Mouse (Mus musculus) heart, embryonic 13.5 days (tissue): Measurements from ENCODE around the gene Adck1. TPM values are rescaled to one million over a fixed set of nuclear protein-coding genes. Genes with fewer than 3 reads are reported as not detected.
A peak's percentile ranks its signal among the peaks of the same experiment; 100 is the strongest.
"Not testable (repeated sequence)": the region's sequence is repeated elsewhere in the genome, so short reads cannot be mapped to it uniquely, and the experiment has no call there.

Experiments
- ATAC-seq: fragments of 200-750 bp; cut with Nextera tagmentation; 2 replicates; pipeline ENCODE4 v1.8.0; 2017; ENCODE audit warnings: moderate TSS enrichment; ENCODE audit not compliant: insufficient number of reproducible peaks, low FRiP score, low TSS enrichment; ENCODE audit errors: extremely low read depth
- H3K27ac ChIP-seq: fragments of 300-500 bp; sonication (generic); replicated peaks from 2 replicates; pipeline ENCODE4 v1.5.1; 2015; ENCODE audit warnings: moderate library complexity, mild to moderate bottlenecking, inconsistent platforms
- H3K27me3 ChIP-seq: fragments of 300-500 bp; sonication (generic); replicated peaks from 2 replicates; pipeline ENCODE4 v1.6.1; 2015; ENCODE audit warnings: mild to moderate bottlenecking, inconsistent platforms
- H3K36me3 ChIP-seq: fragments of 300-500 bp; sonication (generic); 2 replicates; pipeline ENCODE4 v1.6.1; 2015; ENCODE audit warnings: mild to moderate bottlenecking, inconsistent platforms
- H3K4me1 ChIP-seq: fragments of 300-500 bp; sonication (generic); 2 replicates; pipeline ENCODE4 v1.6.1; 2015; ENCODE audit warnings: inconsistent platforms
- H3K4me2 ChIP-seq: fragments of 300-500 bp; sonication (generic); 2 replicates; pipeline ENCODE4 v1.6.1; 2015; ENCODE audit warnings: inconsistent platforms, mild to moderate bottlenecking, moderate library complexity
- H3K4me3 ChIP-seq: fragments of 300-500 bp; sonication (generic); 2 replicates; pipeline ENCODE4 v1.5.1; 2015; ENCODE audit warnings: moderate library complexity, mild to moderate bottlenecking, inconsistent platforms
- H3K9ac ChIP-seq: fragments of 300-500 bp; sonication (generic); 2 replicates; pipeline ENCODE4 v1.6.1; 2015; ENCODE audit warnings: inconsistent platforms, mild to moderate bottlenecking, moderate library complexity
- H3K9me3 ChIP-seq: fragments of 300-500 bp; sonication (generic); 2 replicates; pipeline ENCODE4 v1.6.1; 2016; ENCODE audit warnings: inconsistent platforms
- WGBS: fragments of 180-500 bp; shearing (Covaris S2); methylation state at CpG from one replicate; pipeline ENCODE4 v1.1.7; 2015; ENCODE audit warnings: mixed read lengths; 5-methylcytosine and 5-hydroxymethylcytosine counted together
- polyA plus RNA-seq: library from polyadenylated mRNA; unstranded; fragments of >200 nt; fragmentation: Nextera tagmentation; extraction: Ambion mirVana; gene quantifications from 2 replicates; pipeline ENCODE4 v1.2.1, GENCODE M21; 2015

The Adck1 gene
- polyA plus RNA-seq: 16.0 and 18.9 TPM in 2 replicates

DNA sequence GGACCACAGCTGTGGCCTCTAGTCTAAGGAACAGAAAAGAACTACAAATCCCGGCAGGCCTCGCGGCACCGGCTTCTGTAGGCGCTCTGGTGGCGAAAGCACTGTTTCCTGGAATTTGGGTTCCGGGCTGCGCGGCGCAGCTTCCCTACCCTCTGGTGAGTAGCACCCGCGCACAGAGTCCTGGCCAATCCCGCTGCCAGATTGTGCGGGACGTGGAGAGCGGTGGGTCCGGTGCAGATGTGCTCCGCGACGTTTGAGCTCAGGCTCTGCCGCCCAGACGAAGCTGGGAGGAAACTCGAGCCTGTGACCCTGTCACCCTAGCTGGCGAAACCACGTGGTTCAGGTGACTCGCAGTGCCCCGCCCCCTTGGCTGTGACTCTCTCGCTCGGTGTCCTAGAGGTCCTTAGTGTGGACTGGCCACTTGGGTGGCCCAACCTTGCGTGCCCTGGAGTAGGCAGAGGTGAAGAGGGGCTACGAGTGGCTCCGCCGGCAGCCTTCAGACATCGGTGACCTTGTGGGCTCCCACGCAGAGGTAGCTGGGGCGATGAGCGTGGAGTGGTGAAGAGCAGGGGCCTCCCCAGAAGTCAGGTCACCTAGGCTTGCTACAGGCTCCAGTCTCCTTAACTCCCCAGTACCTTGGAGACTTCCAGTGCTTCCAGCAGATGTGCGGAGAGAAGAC is at the start of gene Adck1:
TSS of gene Adck1 (plus strand) at position 114 of the 679 bp plus-strand sequence.
- Histone ChIP-seq H3K27ac (peak within 1 kb of the TSS; percentile 60), H3K4me1 (peaks cover 12% of the 10 kb centered on the region), H3K9ac (peak within 1 kb of the TSS; percentile 85), H3K36me3 (no peaks in the 10 kb centered on the region), H3K27me3 (no peaks in the 10 kb centered on the region), H3K9me3 (no peaks in the 10 kb centered on the region), H3K4me2 (peak within 1 kb of the TSS; percentile 90), H3K4me3 (peak within 1 kb of the TSS; percentile 81)
- WGBS: under 1% methylated on average over 38 of the region's 38 CpGs
- ATAC-seq: peak; percentile 90

DNA sequence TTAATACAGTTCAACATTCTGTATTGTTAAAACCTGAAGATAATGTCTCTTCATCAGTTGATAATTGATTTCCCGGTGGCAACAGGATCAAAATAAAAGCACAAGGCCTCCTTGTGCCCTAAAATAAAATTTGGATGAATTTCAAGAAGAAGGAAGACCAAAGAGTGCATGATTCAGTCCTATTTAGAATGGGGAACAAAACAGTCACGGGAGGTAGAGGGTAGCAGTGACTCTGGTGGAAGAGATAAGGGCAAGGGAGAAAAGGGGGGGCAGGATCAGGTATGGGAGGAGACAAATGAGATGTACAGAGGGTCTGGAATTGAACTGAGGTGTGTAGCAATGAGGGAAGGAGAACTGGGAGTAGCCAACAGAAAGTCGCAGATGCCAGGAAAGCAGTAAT is 45.8 kb upstream of the Adck1 start:
- no peak overlapping the region for H3K9ac ChIP-seq
- no peak overlapping the region for H3K27ac ChIP-seq
- 57% methylated on average over 3 of the region's 3 CpGs for WGBS
- peaks cover 5% of the 10 kb centered on the region; the same call in 1 of the 2 replicates for H3K9me3 ChIP-seq
- H3K4me3 ChIP-seq: no peak overlapping the region
- H3K27me3 ChIP-seq: no peaks in the 10 kb centered on the region
- no peak for ATAC-seq
- no peaks in the 10 kb centered on the region for H3K36me3 ChIP-seq
- H3K4me1 ChIP-seq: no peaks in the 10 kb centered on the region
- no peak overlapping the region for H3K4me2 ChIP-seq

DNA sequence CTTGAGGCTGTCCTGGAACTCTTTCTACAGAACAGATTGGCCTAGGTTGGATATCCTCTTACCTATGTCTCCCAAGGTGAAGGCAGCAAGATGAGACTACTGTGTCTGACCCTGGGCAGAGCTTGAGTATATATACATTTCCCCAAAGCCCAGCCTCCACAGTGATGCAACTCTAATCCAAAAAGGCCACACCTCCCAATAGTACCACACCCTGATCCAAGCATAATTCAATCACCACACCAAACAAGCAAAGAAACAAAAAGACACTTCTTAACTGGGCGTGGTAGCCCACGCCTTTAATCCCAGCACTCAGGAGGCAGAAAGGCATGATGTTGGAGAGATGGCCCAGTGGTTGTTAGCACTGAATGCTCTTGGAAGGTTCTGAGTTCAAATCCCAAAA is 36.4 kb upstream of the Adck1 start, which contains the start of gene Gm5039:
TSS of gene Gm5039 (minus strand) at position 101 of the 400 bp plus-strand sequence.
- 75% methylated on average over 2 of the region's 2 CpGs for WGBS
- H3K36me3 ChIP-seq, H3K9me3 ChIP-seq, ATAC-seq, H3K9ac ChIP-seq, H3K4me1 ChIP-seq, H3K27ac ChIP-seq, H3K4me2 ChIP-seq, H3K27me3 ChIP-seq, H3K4me3 ChIP-seq: not testable (repeated sequence)

DNA sequence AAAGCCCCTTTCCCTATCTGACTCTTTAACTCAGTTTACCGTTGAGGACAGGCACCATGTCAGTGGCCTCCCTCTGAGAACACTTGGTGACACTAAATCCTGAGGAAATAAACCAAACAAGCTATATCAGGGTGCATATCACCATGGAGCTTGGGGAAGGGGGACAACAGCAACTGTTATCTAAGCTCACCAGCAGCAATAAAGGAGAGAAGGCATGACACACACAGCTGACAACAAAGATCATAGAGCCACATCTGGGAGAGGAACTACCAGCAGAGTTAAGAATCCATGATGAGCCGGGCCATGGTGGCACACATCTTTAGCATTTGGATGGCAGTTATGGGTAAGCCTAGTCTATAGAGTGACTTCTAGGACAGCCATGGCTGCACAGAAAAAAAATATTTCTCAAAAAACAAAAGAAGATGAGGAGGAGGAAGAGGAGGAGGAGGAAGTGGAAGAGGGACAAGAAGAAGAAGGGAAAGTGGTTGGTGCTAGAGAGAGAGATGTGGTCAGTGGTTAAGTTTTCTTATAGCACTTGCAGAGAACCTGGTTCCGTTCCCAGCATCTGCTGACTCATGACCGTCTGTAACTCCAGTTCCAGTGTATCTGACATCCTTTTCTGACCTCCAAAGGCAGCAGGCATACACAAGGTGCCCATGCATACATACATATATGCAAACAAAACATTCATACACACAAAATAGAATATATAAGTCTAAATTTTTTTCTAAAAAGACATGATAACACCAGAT is 23.5 kb upstream of the Adck1 start:
- H3K27me3 ChIP-seq, H3K4me3 ChIP-seq, H3K36me3 ChIP-seq, H3K4me1 ChIP-seq, H3K4me2 ChIP-seq, H3K9me3 ChIP-seq, H3K27ac ChIP-seq, H3K9ac ChIP-seq, ATAC-seq: not testable (repeated sequence)
- WGBS: 50% methylated on average over 4 of the region's 4 CpGs

GRCm38 (mm10) chr12:88341286-88341685 is 19.1 kb upstream of the Adck1 start:
- ATAC-seq, H3K27me3 ChIP-seq, H3K4me2 ChIP-seq, H3K9ac ChIP-seq, H3K36me3 ChIP-seq, H3K4me3 ChIP-seq, H3K4me1 ChIP-seq, H3K27ac ChIP-seq: not testable (repeated sequence)
- H3K9me3 ChIP-seq: peaks cover 11% of the 10 kb centered on the region
- 52% methylated on average over 2 of the region's 2 CpGs for WGBS

DNA sequence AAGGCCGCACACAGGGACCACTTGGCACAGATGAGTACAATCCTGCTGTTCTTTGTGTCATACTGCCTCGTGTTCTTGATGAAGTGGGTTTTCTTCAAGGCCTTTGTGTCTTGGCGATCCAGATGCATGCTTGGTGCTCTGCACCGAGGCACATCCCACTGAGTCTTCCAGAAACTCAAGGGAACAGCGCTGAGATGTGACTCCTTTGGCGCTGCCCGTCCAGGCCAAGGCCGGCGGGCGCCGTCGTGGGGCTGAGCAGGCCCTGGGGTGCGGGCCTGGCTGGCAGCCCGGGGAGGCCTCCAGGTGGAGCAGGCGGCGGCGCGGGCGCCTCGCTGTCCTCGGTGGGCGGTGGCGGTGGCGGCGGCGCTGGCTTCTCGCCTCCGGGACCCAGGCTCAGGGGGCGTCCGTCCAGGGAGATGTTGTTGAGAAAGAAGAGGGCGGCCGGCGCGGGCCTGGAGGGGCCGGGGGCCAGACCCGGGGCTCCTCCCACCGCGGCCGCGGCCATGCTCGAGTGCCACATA is 6.1 kb upstream of the Adck1 start:
- 13% methylated on average over 41 of the region's 41 CpGs for WGBS
- peak overlapping the region; percentile 80 for H3K9ac ChIP-seq
- H3K27ac ChIP-seq: no peak overlapping the region
- peak overlapping the region; percentile 74 for H3K4me2 ChIP-seq
- no peaks in the 10 kb centered on the region for H3K9me3 ChIP-seq
- H3K4me3 ChIP-seq: peak overlapping the region; percentile 54
- ATAC-seq: no peak
- no peaks in the 10 kb centered on the region for H3K36me3 ChIP-seq
- no peaks in the 10 kb centered on the region for H3K4me1 ChIP-seq
- H3K27me3 ChIP-seq: no peaks in the 10 kb centered on the region

DNA sequence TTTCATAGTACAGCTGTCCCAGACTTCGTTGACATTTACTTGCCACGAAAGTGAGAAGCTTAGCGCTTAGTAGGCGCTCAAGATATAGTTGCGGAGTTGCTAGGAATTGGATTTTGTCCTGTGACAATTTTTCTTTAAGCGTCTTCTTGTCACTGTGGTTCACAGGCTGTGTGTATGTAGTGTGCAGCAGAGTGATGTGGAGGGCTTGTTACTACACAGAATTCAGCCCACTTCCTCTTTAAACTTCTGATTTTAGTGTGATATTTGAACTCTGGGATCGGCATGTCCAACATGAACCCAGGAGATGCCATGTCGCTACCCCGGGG is 729 bp downstream of the Adck1 start:
- WGBS: 47% methylated on average over 9 of the region's 9 CpGs
- Histone ChIP-seq H3K4me3 (peak overlapping the region; percentile 81), H3K9ac (peak overlapping the region; percentile 85), H3K27me3 (no peaks in the 10 kb centered on the region), H3K9me3 (no peaks in the 10 kb centered on the region), H3K4me2 (peak overlapping the region; percentile 90), H3K4me1 (peaks cover 12% of the 10 kb centered on the region), H3K27ac (peak overlapping the region; percentile 60), H3K36me3 (no peaks in the 10 kb centered on the region)
- no peak for ATAC-seq

DNA sequence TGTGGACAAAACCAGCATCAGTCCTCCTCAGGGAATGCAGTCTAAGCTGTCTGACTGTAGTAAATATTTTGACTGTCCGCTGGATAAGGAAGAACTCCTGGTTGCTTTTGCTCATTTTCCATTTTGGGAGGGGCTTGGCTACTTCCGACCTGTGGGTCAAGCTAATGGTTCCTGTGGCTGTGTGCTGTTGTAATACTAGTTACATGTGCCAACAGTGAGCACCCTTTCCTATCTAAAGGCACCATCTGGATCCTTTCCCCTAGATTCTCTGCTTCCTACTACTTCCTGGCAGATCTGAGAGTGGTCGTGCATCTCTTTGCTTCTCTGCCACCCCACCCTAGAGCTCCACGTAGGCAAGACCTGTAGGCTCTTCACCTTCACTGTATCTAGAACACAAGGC is 7.3 kb downstream of the Adck1 start:
- H3K9ac ChIP-seq: no peak overlapping the region
- H3K4me1 ChIP-seq: peaks cover 2% of the 10 kb centered on the region; the same call in 1 of the 2 replicates
- H3K4me3 ChIP-seq: no peak overlapping the region
- H3K9me3 ChIP-seq: no peaks in the 10 kb centered on the region
- H3K36me3 ChIP-seq: 0 out of 2 replicates have a peak, but pooled peaks cover 7% of the 10 kb centered on the region
- ATAC-seq: no peak
- H3K27me3 ChIP-seq: no peaks in the 10 kb centered on the region
- no peak overlapping the region for H3K27ac ChIP-seq
- no peak overlapping the region for H3K4me2 ChIP-seq
- 80% methylated on average over 4 of the region's 4 CpGs for WGBS

- 53% methylated on average over 4 of the region's 4 CpGs for WGBS
- ATAC-seq: no peak
- H3K9me3 ChIP-seq: no peaks in the 10 kb centered on the region
- no peak overlapping the region for H3K4me2 ChIP-seq
- H3K4me3 ChIP-seq: no peak overlapping the region
- H3K27me3 ChIP-seq: no peaks in the 10 kb centered on the region
- peaks cover 2% of the 10 kb centered on the region; the same call in 1 of the 2 replicates for H3K4me1 ChIP-seq
- no peak overlapping the region for H3K27ac ChIP-seq
- peaks cover 13% of the 10 kb centered on the region for H3K36me3 ChIP-seq
- no peak overlapping the region for H3K9ac ChIP-seq
Observed at GRCm38 (mm10) chr12:88368618-88369017, 8.3 kb downstream of the Adck1 start.

DNA sequence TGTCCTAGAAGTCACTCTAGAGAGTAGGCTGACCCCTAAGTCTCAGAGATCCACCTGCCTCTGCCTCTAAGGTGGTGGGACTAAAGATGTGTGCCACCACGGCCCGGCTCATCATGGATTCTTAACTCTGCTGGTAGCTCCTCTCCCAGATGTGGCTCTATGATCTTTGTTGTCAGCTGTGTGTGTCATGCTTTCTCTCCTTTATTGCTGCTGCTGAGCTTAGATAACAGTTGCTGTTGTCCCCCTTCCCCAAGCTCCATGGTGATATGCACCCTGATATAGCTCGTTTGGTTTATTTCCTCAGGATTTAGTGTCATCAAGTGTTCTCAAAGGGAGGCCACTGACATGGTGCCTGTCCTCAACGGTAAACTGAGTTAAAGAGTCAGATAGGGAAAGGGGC is 9.3 kb downstream of the Adck1 start:
- not testable (repeated sequence) for H3K4me3 ChIP-seq, ATAC-seq, H3K4me2 ChIP-seq, H3K4me1 ChIP-seq, H3K9ac ChIP-seq, H3K9me3 ChIP-seq, H3K27me3 ChIP-seq, H3K27ac ChIP-seq
- H3K36me3 ChIP-seq: peaks cover 17% of the 10 kb centered on the region
- WGBS: 55% methylated on average over 4 of the region's 4 CpGs

DNA sequence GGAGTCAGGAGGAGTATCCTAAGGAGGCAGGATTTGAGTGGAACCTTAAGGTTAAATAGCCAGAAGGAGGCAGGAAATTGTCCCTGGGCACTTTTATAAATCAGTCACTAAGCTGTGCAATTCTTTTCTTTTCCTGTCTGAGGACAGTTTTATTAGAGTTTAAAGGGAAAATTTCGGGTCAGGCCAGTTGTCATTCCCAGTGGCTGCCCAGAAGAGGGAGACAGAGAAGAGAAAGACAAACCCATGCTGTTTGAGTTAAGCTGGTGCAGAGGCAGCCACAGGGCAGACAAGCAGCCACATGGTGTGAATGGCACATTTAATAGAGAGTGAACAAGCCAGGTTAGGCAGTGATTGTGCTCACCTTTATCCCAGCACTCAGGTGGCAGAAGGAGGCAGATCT is 10.0 kb downstream of the Adck1 start:
- WGBS: 0% methylated on average over 1 of the region's 1 CpGs
- not testable (repeated sequence) for H3K4me2 ChIP-seq, H3K4me1 ChIP-seq, H3K27me3 ChIP-seq, H3K4me3 ChIP-seq, H3K27ac ChIP-seq, H3K9me3 ChIP-seq, H3K9ac ChIP-seq, ATAC-seq
- H3K36me3 ChIP-seq: peaks cover 23% of the 10 kb centered on the region
